Mouse (Mus musculus): ENCODE measurements at regions not wholly inside any gene's neighbourhood (a gene's known extent, or its start where the extent isn't known, plus 50 kb on each side); places are given as distances from the start of the nearest gene placed in this dataset.
A peak's percentile ranks its signal among the peaks of the same experiment; 100 is the strongest.

DNA sequence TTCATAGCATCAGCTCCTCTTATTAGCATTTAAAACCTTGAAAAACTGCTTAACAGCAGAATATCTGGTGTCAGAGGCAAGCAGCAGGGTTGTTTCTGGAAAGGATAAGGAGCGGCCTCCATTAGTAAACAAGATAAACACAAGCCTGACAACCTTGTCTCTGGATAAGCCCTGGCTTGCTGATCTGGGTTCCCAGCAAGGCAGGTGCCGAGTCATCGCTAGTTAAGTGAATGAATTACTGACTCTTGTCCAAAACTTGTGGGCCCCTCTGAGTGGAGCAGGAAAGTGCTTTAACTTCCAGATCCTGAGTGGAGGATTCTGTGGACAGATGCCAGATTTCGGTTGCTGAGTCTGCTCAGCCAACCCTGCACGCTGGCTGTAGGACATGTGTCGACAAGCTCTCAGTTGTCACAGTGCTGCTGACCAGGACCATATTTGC lies 85.6 kb upstream of the Lgalsl start:
- no peak overlapping the region for H3K4me3 ChIP-seq (ENCODE audit: low read length)
- H3K9me3 ChIP-seq (ENCODE audit: control insufficient read depth, low read length) = no peaks in the 10 kb centered on the region
- peak overlapping the region; percentile 90 for H3K27ac ChIP-seq (ENCODE audit: low read length)
- 17% methylated on average over 6 of the region's 6 CpGs for WGBS
- H3K27me3 ChIP-seq (ENCODE audit: control insufficient read depth, insufficient read depth, low read depth, low read length) = no peaks in the 10 kb centered on the region
- H3K4me1 ChIP-seq (replicated peaks; ENCODE audit: control insufficient read depth, insufficient read depth, low read length) = peaks cover 30% of the 10 kb centered on the region
- peak; percentile 48 for ATAC-seq (ENCODE audit: low read depth)
- H3K36me3 ChIP-seq (ENCODE audit: control insufficient read depth, insufficient read depth, low read length) = no peaks in the 10 kb centered on the region
- 0 out of 2 replicates have a peak overlapping the region, but pooled peaks have one; percentile 6 for H3K4me2 ChIP-seq (ENCODE audit: low read depth, low read length)
- H3K9ac ChIP-seq (ENCODE audit: low read length) = no peak overlapping the region

DNA sequence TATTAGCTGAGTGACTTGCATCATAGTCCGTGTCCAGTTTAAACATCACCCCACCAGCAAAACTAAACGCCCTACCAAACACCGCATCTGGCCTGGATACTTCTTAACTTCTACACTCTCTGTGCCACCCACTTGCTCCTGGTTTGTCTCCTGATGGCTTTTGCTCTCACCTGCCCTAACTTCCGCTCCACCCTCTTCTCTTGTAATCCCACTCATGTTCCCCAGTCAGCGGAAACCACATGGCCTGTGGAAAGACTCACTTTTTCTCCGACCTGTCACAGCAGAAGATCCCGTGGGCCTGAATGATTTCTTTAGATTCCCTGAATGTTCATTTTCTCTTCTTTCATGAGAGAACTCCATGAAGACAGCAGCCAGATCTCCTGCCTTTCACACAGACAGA lies 86.1 kb upstream of the Lgalsl start:
- no peaks in the 10 kb centered on the region for H3K27me3 ChIP-seq (ENCODE audit: control insufficient read depth, insufficient read depth, low read depth, low read length)
- H3K4me2 ChIP-seq (ENCODE audit: low read depth, low read length) = no peak overlapping the region
- WGBS = 70% methylated on average over 7 of the region's 7 CpGs
- H3K36me3 ChIP-seq (ENCODE audit: control insufficient read depth, insufficient read depth, low read length) = no peaks in the 10 kb centered on the region
- H3K4me1 ChIP-seq (replicated peaks; ENCODE audit: control insufficient read depth, insufficient read depth, low read length) = peaks cover 30% of the 10 kb centered on the region
- ATAC-seq (ENCODE audit: low read depth) = no peak
- peak overlapping the region; percentile 90 for H3K27ac ChIP-seq (ENCODE audit: low read length)
- no peak overlapping the region for H3K4me3 ChIP-seq (ENCODE audit: low read length)
- H3K9me3 ChIP-seq (ENCODE audit: control insufficient read depth, low read length) = no peaks in the 10 kb centered on the region
- H3K9ac ChIP-seq (ENCODE audit: low read length) = no peak overlapping the region

DNA sequence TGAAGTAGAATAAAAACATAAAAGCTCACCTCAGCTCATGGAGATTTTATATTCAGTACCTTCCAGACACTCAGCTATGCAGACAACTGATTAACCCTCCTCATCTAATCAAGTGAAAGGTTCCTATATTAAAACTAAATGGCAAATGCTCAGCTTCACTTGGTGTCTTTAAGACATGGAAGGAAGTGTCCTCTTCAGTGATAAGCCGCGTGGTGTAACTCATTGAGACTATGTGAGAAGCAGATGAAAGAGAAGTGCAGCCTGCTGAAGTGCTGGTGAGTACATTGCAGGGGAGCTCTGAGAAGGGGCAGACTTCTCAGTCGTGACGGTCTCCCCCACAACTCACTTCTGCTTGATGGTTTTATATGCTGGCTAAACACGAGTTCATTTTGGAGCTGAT lies 86.6 kb upstream of the Lgalsl start:
- ATAC-seq (ENCODE audit: low read depth) = no peak
- peaks cover 30% of the 10 kb centered on the region for H3K4me1 ChIP-seq (replicated peaks; ENCODE audit: control insufficient read depth, insufficient read depth, low read length)
- WGBS = 44% methylated on average over 5 of the region's 5 CpGs

DNA sequence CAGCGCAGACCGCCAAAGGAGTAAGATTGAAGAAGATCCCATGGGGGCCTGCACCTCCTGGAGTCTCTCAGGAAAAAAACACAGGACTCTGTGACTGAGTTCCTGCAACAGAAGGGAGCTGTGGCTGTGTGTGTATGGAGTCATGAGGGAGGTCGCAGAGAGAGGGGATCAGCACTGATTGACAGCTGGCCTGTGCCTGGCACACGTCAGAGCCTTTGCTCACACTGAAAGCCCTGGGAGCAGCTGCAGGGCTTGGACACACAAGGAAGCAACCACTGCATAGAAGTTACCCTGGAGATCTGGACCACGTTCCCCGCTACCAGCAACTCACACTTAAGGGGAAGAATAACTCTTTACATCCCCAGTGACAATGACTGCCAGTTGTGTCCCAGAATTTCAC lies 92.3 kb upstream of the Lgalsl start:
- Histone ChIP-seq H3K36me3 (ENCODE audit: control insufficient read depth, insufficient read depth, low read length) (no peaks in the 10 kb centered on the region), H3K9ac (ENCODE audit: low read length) (no peak overlapping the region), H3K4me3 (ENCODE audit: low read length) (no peak overlapping the region), H3K4me2 (ENCODE audit: low read depth, low read length) (no peak overlapping the region), H3K4me1 (replicated peaks; ENCODE audit: control insufficient read depth, insufficient read depth, low read length) (0 out of 2 replicates have a peak, but pooled peaks cover 2% of the 10 kb centered on the region), H3K9me3 (ENCODE audit: control insufficient read depth, low read length) (no peaks in the 10 kb centered on the region), H3K27ac (ENCODE audit: low read length) (no peak overlapping the region), H3K27me3 (ENCODE audit: control insufficient read depth, insufficient read depth, low read depth, low read length) (no peaks in the 10 kb centered on the region)
- WGBS = 59% methylated on average over 6 of the region's 6 CpGs
- no peak for ATAC-seq (ENCODE audit: low read depth)

More for the DNA sequence above, 86.6 kb upstream of the Lgalsl start:
- no peak overlapping the region for H3K9ac ChIP-seq (ENCODE audit: low read length)
- H3K27ac ChIP-seq (ENCODE audit: low read length) = no peak overlapping the region
- H3K4me3 ChIP-seq (ENCODE audit: low read length) = no peak overlapping the region
- H3K36me3 ChIP-seq (ENCODE audit: control insufficient read depth, insufficient read depth, low read length) = no peaks in the 10 kb centered on the region
- H3K27me3 ChIP-seq (ENCODE audit: control insufficient read depth, insufficient read depth, low read depth, low read length) = no peaks in the 10 kb centered on the region
- no peak overlapping the region for H3K4me2 ChIP-seq (ENCODE audit: low read depth, low read length)
- H3K9me3 ChIP-seq (ENCODE audit: control insufficient read depth, low read length) = no peaks in the 10 kb centered on the region

DNA sequence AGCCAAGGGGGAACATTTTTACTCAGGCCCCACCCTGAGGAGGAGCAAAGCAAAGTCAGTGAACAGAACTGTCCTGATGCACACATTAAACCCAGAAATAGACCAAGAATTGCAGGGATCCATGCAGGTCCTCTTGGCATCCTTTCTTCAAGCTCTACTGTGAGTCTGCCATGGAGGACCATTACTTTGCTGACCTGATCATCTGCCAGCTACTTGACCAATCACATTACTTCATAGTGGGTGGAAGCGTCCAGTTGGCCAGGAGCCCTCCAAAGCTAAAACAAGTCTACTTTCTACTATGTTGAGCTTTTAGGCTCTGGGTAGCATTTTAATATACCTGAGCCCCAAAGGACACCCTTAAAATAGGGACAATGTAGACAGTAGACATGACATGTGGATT lies 98.6 kb upstream of the Lgalsl start:
- ATAC-seq (ENCODE audit: low read depth) = no peak
- H3K9me3 ChIP-seq (ENCODE audit: control insufficient read depth, low read length) = no peaks in the 10 kb centered on the region
- no peak overlapping the region for H3K4me2 ChIP-seq (ENCODE audit: low read depth, low read length)
- H3K4me1 ChIP-seq (replicated peaks; ENCODE audit: control insufficient read depth, insufficient read depth, low read length) = no peaks in the 10 kb centered on the region
- no peak overlapping the region for H3K9ac ChIP-seq (ENCODE audit: low read length)
- H3K27me3 ChIP-seq (ENCODE audit: control insufficient read depth, insufficient read depth, low read depth, low read length) = no peaks in the 10 kb centered on the region
- WGBS = 75% methylated on average over 1 of the region's 1 CpGs
- H3K4me3 ChIP-seq (ENCODE audit: low read length) = no peak overlapping the region
- no peaks in the 10 kb centered on the region for H3K36me3 ChIP-seq (ENCODE audit: control insufficient read depth, insufficient read depth, low read length)
- no peak overlapping the region for H3K27ac ChIP-seq (ENCODE audit: low read length)

GRCm38 (mm10) chr11:20930045-20930444 lies 99.2 kb upstream of the Lgalsl start:
- 50% methylated on average over 2 of the region's 2 CpGs for WGBS
- H3K4me1 ChIP-seq (replicated peaks; ENCODE audit: control insufficient read depth, insufficient read depth, low read length) = no peaks in the 10 kb centered on the region
- H3K4me2 ChIP-seq (ENCODE audit: low read depth, low read length) = no peak overlapping the region
- H3K4me3 ChIP-seq (ENCODE audit: low read length) = no peak overlapping the region
- no peaks in the 10 kb centered on the region for H3K36me3 ChIP-seq (ENCODE audit: control insufficient read depth, insufficient read depth, low read length)
- no peak overlapping the region for H3K9ac ChIP-seq (ENCODE audit: low read length)
- H3K9me3 ChIP-seq (ENCODE audit: control insufficient read depth, low read length) = no peaks in the 10 kb centered on the region
- H3K27ac ChIP-seq (ENCODE audit: low read length) = no peak overlapping the region
- H3K27me3 ChIP-seq (ENCODE audit: control insufficient read depth, insufficient read depth, low read depth, low read length) = no peaks in the 10 kb centered on the region
- ATAC-seq (ENCODE audit: low read depth) = peak; percentile 36; the same call in 1 of the 2 replicates

- no peak overlapping the region for H3K4me2 ChIP-seq (ENCODE audit: low read depth, low read length)
Measured at GRCm38 (mm10) chr11:20930573-20930972, 99.7 kb upstream of the Lgalsl start.

DNA sequence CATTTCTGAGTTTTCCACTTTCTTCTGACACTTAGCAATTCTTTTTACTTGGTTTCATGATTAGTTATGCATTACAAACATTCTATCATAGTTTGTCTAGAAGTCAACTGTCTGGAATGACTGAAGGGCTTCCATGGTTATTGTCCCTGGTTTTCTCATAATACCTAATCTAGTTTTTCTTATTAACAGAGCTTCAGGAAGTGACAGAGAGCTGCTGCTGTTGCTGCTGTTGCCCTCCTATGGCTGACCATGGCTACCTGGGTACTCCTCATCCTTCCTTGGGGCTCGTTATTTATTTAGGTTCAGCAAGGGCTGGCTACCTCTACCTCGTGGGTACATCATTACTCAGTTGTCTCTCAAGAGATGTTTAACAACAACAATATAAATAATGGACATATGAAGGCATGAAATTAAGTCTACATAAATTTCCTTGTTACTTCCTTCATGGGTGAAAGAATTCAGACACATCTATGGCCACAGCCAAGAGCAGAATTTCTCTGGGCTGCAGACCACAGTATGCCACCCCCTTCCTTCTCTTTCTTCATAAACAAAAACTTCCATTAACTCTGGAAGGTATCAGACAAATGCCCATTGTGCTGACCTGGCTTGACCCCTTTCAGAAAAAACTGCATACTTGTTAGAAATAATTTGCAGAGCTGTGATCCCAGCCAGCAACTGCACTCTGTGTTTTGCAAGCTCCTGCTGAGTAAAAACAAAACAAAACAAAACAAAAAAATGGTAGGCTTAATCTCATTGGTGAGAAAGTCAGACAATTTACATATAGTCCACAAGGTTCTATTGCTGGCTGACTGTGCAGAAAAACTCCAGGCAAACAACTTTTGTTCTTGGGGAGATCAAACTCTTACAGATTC lies 103.6 kb upstream of the Lgalsl start:
- ATAC-seq (ENCODE audit: low read depth) = no peak
- no peaks in the 10 kb centered on the region for H3K9me3 ChIP-seq (ENCODE audit: control insufficient read depth, low read length)
- no peaks in the 10 kb centered on the region for H3K4me1 ChIP-seq (replicated peaks; ENCODE audit: control insufficient read depth, insufficient read depth, low read length)
- no peak overlapping the region for H3K4me3 ChIP-seq (ENCODE audit: low read length)
- no peak overlapping the region for H3K27ac ChIP-seq (ENCODE audit: low read length)
- WGBS = 24% methylated on average over 2 of the region's 2 CpGs
- H3K9ac ChIP-seq (ENCODE audit: low read length) = no peak overlapping the region
- no peaks in the 10 kb centered on the region for H3K36me3 ChIP-seq (ENCODE audit: control insufficient read depth, insufficient read depth, low read length)
- H3K27me3 ChIP-seq (ENCODE audit: control insufficient read depth, insufficient read depth, low read depth, low read length) = no peaks in the 10 kb centered on the region
- H3K4me2 ChIP-seq (ENCODE audit: low read depth, low read length) = no peak overlapping the region

More at GRCm38 (mm10) chr11:20930573-20930972, 99.7 kb upstream of the Lgalsl start:
- no peaks in the 10 kb centered on the region for H3K27me3 ChIP-seq (ENCODE audit: control insufficient read depth, insufficient read depth, low read depth, low read length)
- H3K4me3 ChIP-seq (ENCODE audit: low read length) = no peak overlapping the region
- WGBS = 89% methylated on average over 5 of the region's 5 CpGs
- H3K9ac ChIP-seq (ENCODE audit: low read length) = no peak overlapping the region
- no peaks in the 10 kb centered on the region for H3K36me3 ChIP-seq (ENCODE audit: control insufficient read depth, insufficient read depth, low read length)
- H3K4me1 ChIP-seq (replicated peaks; ENCODE audit: control insufficient read depth, insufficient read depth, low read length) = no peaks in the 10 kb centered on the region
- H3K27ac ChIP-seq (ENCODE audit: low read length) = no peak overlapping the region
- no peaks in the 10 kb centered on the region for H3K9me3 ChIP-seq (ENCODE audit: control insufficient read depth, low read length)
- ATAC-seq (ENCODE audit: low read depth) = no peak

DNA sequence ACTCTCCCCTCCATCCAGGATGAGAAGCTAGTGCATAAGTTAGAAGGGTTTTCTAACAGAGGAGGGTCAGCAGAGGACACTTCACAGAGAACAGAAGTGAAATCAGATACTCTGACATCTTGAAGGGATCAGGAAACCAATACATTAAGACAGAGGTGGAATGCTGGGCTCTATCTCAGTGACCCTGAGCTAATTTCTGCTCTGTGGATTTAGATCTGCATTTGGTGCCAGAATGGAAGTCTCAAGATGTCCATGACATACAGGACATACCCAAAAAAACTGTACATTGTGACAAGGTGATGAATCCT lies 104.2 kb upstream of the Lgalsl start:
- Histone ChIP-seq H3K4me1 (replicated peaks; ENCODE audit: control insufficient read depth, insufficient read depth, low read length) (no peaks in the 10 kb centered on the region), H3K27ac (ENCODE audit: low read length) (no peak overlapping the region), H3K36me3 (ENCODE audit: control insufficient read depth, insufficient read depth, low read length) (no peaks in the 10 kb centered on the region), H3K9ac (ENCODE audit: low read length) (no peak overlapping the region), H3K4me2 (ENCODE audit: low read depth, low read length) (no peak overlapping the region), H3K4me3 (ENCODE audit: low read length) (no peak overlapping the region), H3K27me3 (ENCODE audit: control insufficient read depth, insufficient read depth, low read depth, low read length) (no peaks in the 10 kb centered on the region), H3K9me3 (ENCODE audit: control insufficient read depth, low read length) (no peaks in the 10 kb centered on the region)
- no peak for ATAC-seq (ENCODE audit: low read depth)
